Mouse (Mus musculus) liver, postnatal 0 days (tissue): ENCODE results near the gene Zfp13.

ENCODE experiments used
- CTCF ChIP-seq: sonication (generic); IDR thresholded peaks from 2 replicates; pipeline ENCODE4 v1.5.1; 2016; ENCODE audit warnings: antibody characterized with exemption, low read depth
- EP300 ChIP-seq: IDR thresholded peaks from 2 replicates; pipeline ENCODE4 v1.6.1; 2016; ENCODE audit warnings: antibody characterized with exemption, low read depth, mild to moderate bottlenecking

DNA sequence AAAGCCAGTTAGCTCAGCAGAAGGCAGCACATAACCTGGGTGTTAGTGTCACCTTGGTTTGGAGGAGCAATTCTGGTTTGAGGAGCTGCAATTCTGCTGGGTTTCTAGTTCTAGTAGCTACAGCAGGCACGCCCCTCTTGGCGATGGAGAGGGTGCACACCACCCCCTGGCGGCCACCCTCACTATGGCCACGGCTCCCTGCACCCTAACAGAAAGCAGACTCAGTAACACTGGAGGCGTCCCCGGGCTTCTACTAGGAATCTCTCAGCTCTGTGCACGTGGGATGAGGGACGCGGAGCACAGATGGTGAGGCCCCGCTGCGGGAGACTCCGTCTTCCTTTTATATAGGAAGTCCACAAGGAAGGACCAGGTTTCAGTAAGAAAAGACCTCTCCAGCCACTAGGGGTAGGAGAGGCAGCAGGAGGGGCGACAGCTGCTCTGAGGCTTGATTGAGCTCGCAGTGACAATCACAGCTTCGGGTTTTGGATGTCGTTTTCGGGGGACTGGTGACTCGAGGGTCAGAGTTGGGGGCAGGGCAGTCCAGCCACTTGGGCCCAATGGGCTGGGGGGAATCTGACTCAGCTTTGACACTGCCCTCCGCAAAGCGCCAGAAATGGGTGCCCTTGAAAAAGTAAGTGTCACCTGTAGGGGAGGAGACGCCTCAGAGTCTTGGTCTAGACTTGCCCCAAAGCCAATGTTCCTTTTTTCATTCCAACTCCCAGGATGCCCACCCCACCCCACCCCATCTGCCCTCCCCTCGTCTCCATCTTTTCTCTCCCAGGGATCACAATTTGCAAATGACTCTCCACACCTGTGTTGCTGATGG lies 31.1 kb upstream of the Zfp13 start:
- TF ChIP-seq CTCF (peak; percentile 86), EP300 (no peak)
